Mouse (Mus musculus) heart, postnatal 0 days (tissue): ENCODE data around the gene Il2ra. TPM values are rescaled to one million over a fixed set of nuclear protein-coding genes. Genes with fewer than 3 reads are reported as not detected.
A peak's percentile ranks its signal among the peaks of the same experiment; 100 is the strongest.

ENCODE experiments used
- ATAC-seq: fragments of 200-750 bp; cut with Nextera tagmentation; 2 replicates; pipeline ENCODE4 v1.8.0; 2017; ENCODE audit warnings: low read depth, moderate number of reproducible peaks, moderate library complexity; ENCODE audit not compliant: insufficient read depth
- DNase-seq: peaks from one replicate; pipeline ENCODE4 v3.0.0-alpha.2; 2016; ENCODE audit warnings: low spot score
- H3K27ac ChIP-seq: fragments of 300-500 bp; sonication (generic); 2 replicates; pipeline ENCODE4 v1.5.1; 2014; ENCODE audit warnings: low read depth, mild to moderate bottlenecking
- H3K27me3 ChIP-seq: fragments of 300-500 bp; sonication (generic); 2 replicates; pipeline ENCODE4 v1.6.1; 2014; ENCODE audit warnings: low read length, mixed read lengths; ENCODE audit not compliant: control insufficient read depth, insufficient read depth
- H3K36me3 ChIP-seq: fragments of 300-500 bp; sonication (generic); replicated peaks from 2 replicates; pipeline ENCODE4 v1.6.1; 2014; ENCODE audit warnings: low read length, mixed read lengths; ENCODE audit not compliant: control insufficient read depth, insufficient read depth
- H3K4me1 ChIP-seq: fragments of 300-500 bp; sonication (generic); 2 replicates; pipeline ENCODE4 v1.6.1; 2014; ENCODE audit warnings: antibody characterized with exemption; ENCODE audit not compliant: control insufficient read depth, insufficient read depth
- H3K4me2 ChIP-seq: fragments of 300-500 bp; sonication (generic); 2 replicates; pipeline ENCODE4 v1.6.1; 2014; ENCODE audit warnings: low read depth, mild to moderate bottlenecking, low read length, moderate library complexity
- H3K4me3 ChIP-seq: fragments of 300-500 bp; sonication (generic); 2 replicates; pipeline ENCODE4 v1.5.1; 2014; ENCODE audit warnings: low read depth, low read length
- H3K9ac ChIP-seq: fragments of 300-500 bp; sonication (generic); replicated peaks from 2 replicates; pipeline ENCODE4 v1.6.1; 2014; ENCODE audit warnings: low read depth, low read length, mixed read lengths
- H3K9me3 ChIP-seq: fragments of 300-500 bp; sonication (generic); replicated peaks from 2 replicates; pipeline ENCODE4 v1.6.1; 2016; ENCODE audit warnings: low read length; ENCODE audit not compliant: control insufficient read depth
- CTCF ChIP-seq: IDR thresholded peaks from 2 replicates; pipeline ENCODE4 v1.5.1; 2016; ENCODE audit warnings: antibody characterized with exemption, control low read depth, low read depth
- EP300 ChIP-seq: IDR thresholded peaks from 2 replicates; pipeline ENCODE4 v1.6.1; 2016; ENCODE audit warnings: antibody characterized with exemption, low read depth
- WGBS: fragments of 180-500 bp; shearing (Covaris S2); extraction: QIAGEN DNeasy Blood & Tissue Kit; methylation state at CpG from one replicate; pipeline ENCODE4 v1.1.7; 2014; 5-methylcytosine and 5-hydroxymethylcytosine counted together
- polyA plus RNA-seq: library from polyadenylated mRNA; unstranded; fragments of >200 nt; fragmentation: Nextera tagmentation; extraction: Ambion mirVana; gene quantifications from 2 replicates; pipeline ENCODE4 v1.2.1, GENCODE M21; 2015
- total RNA-seq: library from RNA; depleted of rRNA; stranded (reverse); fragments of >200 nt; gene quantifications from 2 replicates; pipeline ENCODE4 v1.2.3, GENCODE M21; 2014; ENCODE audit warnings: low replicate concordance

Gene Il2ra
- total and polyA plus RNA-seq, 2 experiments from 2014 or later = not detected

DNA sequence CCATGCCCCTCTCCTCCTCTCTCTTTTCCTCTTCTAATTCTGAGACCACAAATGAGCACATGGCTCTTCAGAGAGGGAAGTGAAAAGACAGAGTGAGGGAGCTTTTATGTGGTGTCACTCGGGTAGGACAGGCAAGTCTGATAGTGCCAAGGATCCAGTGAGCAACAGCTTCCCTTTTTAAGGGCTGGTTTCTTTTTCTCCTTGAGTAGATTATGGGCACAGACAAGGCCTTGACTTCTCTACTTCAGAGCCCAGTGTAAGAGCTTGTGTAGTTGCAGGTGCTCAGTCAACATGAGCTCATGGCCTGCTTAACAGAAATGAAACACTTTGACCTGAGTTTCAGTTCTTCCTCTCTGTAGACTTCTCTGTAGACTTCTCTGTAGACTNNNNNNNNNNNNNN is 5.5 kb upstream of the Il2ra start:
- Histone ChIP-seq H3K36me3 (no peaks in the 10 kb centered on the region), H3K4me1 (no peaks in the 10 kb centered on the region), H3K4me2 (no peak overlapping the region), H3K4me3 (no peak overlapping the region), H3K27me3 (no peaks in the 10 kb centered on the region), H3K27ac (peak overlapping the region; percentile 60; the same call in 1 of the 2 replicates), H3K9ac (no peak overlapping the region), H3K9me3 (no peaks in the 10 kb centered on the region)
- WGBS = 37% methylated on average over 1 of the region's 1 CpGs
- TF ChIP-seq CTCF = no peak
- no peak for DNase-seq
- ATAC-seq = no peak

DNA sequence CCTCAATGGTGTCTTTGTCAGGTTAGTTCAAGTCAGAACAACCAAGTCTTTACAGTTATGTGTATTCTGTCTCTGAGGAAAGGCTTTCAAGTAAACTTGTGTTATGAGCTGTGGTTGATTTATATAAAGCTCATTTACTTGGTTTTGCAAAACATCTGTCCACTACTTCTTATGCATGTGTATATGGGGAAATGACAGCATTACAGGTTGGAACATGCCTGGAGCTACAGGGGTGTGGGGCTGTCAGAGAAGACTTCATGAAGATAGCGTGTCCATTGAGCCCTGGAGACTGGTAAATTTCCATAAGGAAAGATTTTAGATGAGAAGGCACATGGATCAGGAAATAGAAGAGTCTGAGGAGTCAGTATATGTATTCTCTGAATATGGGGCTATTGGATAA is 1.4 kb downstream of the Il2ra start:
- DNase-seq (no peak), ATAC-seq (no peak)
- 81% methylated on average over 1 of the region's 1 CpGs for WGBS
- Histone ChIP-seq H3K36me3 (no peaks in the 10 kb centered on the region), H3K27ac (no peak overlapping the region), H3K9ac (no peak overlapping the region), H3K9me3 (no peaks in the 10 kb centered on the region), H3K4me3 (no peak overlapping the region), H3K4me1 (no peaks in the 10 kb centered on the region), H3K4me2 (no peak overlapping the region), H3K27me3 (no peaks in the 10 kb centered on the region)
- TF ChIP-seq EP300 (no peak), CTCF (no peak)

DNA sequence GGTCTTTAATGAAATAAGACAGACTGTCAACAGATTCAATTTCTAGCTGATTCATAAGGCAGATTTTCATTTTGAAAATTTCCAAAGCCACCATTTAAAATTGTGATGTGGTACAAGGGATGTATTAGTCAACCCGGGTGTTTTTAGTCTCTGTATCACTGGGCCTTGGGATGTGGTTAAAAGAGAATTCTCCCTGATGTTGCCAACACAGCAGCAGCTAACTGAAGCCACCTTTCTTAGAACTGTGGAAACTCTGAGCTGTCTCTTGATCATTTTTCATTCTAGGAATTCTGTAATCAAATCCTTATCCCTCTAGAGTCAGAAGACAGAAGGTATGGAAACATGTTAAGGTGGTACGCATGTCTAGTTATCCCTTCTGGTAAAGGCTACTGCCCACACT is 2.7 kb downstream of the Il2ra start:
- TF ChIP-seq EP300 (no peak), CTCF (no peak)
- no peaks in the 10 kb centered on the region for H3K4me1 ChIP-seq
- H3K36me3 ChIP-seq = no peaks in the 10 kb centered on the region
- ATAC-seq = no peak
- DNase-seq = no peak
- H3K27ac ChIP-seq = no peak overlapping the region
- no peak overlapping the region for H3K9ac ChIP-seq
- no peak overlapping the region for H3K4me2 ChIP-seq
- WGBS = 82% methylated on average over 2 of the region's 2 CpGs
- H3K4me3 ChIP-seq = no peak overlapping the region
- H3K9me3 ChIP-seq = no peaks in the 10 kb centered on the region
- H3K27me3 ChIP-seq = no peaks in the 10 kb centered on the region

DNA sequence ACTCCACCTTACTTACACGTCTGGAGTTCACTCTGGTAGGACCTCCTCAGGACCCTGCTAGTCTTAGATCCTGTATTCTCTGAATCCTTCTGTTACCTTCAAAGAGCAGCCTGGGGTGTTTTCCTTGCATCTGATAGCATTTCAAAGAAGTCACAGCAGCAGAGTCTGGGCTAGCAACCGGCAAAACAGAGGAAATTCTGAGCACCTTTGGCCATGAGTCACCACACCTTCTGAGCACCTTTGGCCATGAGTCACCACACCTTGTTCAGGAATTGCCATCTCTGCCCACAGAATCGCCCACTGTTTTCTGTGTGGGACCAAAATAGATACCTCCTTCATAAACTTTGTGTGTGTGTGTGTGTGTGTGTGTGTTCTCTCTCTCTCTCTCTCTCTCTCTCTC is 8.9 kb downstream of the Il2ra start:
- ATAC-seq (no peak), DNase-seq (no peak)
- no peak overlapping the region for H3K9ac ChIP-seq
- TF ChIP-seq CTCF (no peak), EP300 (no peak)
- H3K27me3 ChIP-seq = no peaks in the 10 kb centered on the region
- no peak overlapping the region for H3K27ac ChIP-seq
- H3K4me1 ChIP-seq = no peaks in the 10 kb centered on the region
- H3K4me3 ChIP-seq = no peak overlapping the region
- WGBS = 27% methylated on average over 3 of the region's 3 CpGs
- no peaks in the 10 kb centered on the region for H3K9me3 ChIP-seq
- no peak overlapping the region for H3K4me2 ChIP-seq
- H3K36me3 ChIP-seq = no peaks in the 10 kb centered on the region

DNA sequence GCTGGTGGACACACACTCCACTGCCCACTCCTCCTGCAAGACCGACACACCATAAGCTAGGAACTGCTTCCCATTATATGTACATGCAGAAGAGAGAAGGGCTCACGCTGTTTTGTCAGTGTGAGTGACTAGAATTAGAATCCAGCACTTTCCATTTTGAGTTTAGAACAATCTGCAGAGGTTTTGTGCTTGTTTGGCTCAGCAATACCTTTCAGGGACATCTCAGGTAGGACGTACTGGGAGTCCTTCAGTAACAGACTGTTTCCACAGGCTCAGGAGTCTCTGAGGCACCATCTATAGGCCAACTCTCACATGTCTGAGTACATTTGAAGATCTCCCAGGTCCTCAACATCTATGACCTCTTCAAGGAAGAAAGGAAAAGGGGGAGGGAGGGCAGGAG is 9.6 kb downstream of the Il2ra start:
- no peaks in the 10 kb centered on the region for H3K4me1 ChIP-seq
- DNase-seq (no peak), ATAC-seq (no peak)
- no peak overlapping the region for H3K4me2 ChIP-seq
- no peak overlapping the region for H3K9ac ChIP-seq
- 79% methylated on average over 3 of the region's 3 CpGs for WGBS
- no peak overlapping the region for H3K4me3 ChIP-seq
- no peaks in the 10 kb centered on the region for H3K27me3 ChIP-seq
- H3K27ac ChIP-seq = no peak overlapping the region
- H3K9me3 ChIP-seq = no peaks in the 10 kb centered on the region
- no peak for TF ChIP-seq CTCF
- no peak for TF ChIP-seq EP300
- no peaks in the 10 kb centered on the region for H3K36me3 ChIP-seq

DNA sequence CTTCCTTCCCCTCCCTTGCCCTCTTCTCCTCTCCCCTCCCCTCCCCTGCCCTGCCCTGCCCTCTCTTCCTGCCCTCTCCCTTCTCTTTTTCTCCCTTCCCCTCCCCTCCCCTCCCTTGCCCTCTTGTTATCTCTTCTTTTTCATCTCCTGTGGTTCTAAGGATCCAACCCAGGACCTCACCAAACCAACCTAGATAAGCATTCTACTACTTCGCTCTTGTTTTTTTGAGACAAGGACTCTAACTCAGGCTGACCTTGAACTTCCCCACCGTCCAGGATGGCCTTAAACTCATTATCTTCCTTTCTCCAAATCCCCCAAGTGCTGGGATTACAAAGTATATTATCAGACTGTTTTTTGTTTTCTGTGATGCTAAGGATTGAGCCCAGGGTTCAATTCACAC is 10.2 kb downstream of the Il2ra start:
- TF ChIP-seq EP300 (no peak), CTCF (no peak)
- no peaks in the 10 kb centered on the region for H3K36me3 ChIP-seq
- H3K9me3 ChIP-seq = no peaks in the 10 kb centered on the region
- H3K27me3 ChIP-seq = no peaks in the 10 kb centered on the region
- ATAC-seq = no peak
- no peak overlapping the region for H3K9ac ChIP-seq
- no peak overlapping the region for H3K4me3 ChIP-seq
- H3K4me1 ChIP-seq = no peaks in the 10 kb centered on the region
- WGBS = 47% methylated on average over 2 of the region's 2 CpGs
- no peak overlapping the region for H3K4me2 ChIP-seq
- H3K27ac ChIP-seq = no peak overlapping the region
- no peak for DNase-seq
